Comparison of ENCODE assay signal across 23 mouse cellular contexts in genomic region chr4:128645896-128646295, GRCm38 (mm10). TPM values are rescaled to one million over a fixed set of nuclear protein-coding genes. Genes with fewer than 3 reads are reported as not detected.
A peak's percentile ranks its signal among the peaks of the same experiment; 100 is the strongest.
DNase-seq lines count a peak whose midpoint lies in the region; ATAC-seq and TF ChIP-seq lines count a peak whose summit lies in the region.
"Had no signal": no experiment of that assay in that cellular context is flagged by ENCODE, and none has a peak within 500 bp of the region (broad histone marks: within the 10 kb centered on the region; RNA-seq: fewer than 3 reads in every experiment).

No protein-coding gene starts in this region.

- H3K27me3 ChIP-seq in kidney, postnatal 0 days (ENCODE audit: insufficient read depth, low read length), result no peaks in the 10 kb centered on the region
- no peaks in the 10 kb centered on the region for H3K27me3 ChIP-seq in lung, postnatal 0 days (replicated peaks; ENCODE audit: insufficient read depth, low read length)
- H3K27me3 ChIP-seq: embryonic facial prominence, embryonic 15.5 days; heart, embryonic 15.5 days; hindbrain, embryonic 13.5 days had no signal

- no peak for TF ChIP-seq CTCF in kidney, postnatal 0 days (IDR thresholded peaks at IDR 0.05; ENCODE audit: low read depth)
- TF ChIP-seq CTCF in lung, postnatal 0 days (IDR thresholded peaks at IDR 0.05), result no peak

- H3K9ac ChIP-seq in kidney, postnatal 0 days (ENCODE audit: low read depth, low read length), result no peak overlapping the region
- H3K9ac ChIP-seq in lung, postnatal 0 days (replicated peaks; ENCODE audit: low read depth), result no peak overlapping the region
- H3K9ac ChIP-seq: embryonic facial prominence, embryonic 15.5 days; heart, embryonic 15.5 days; hindbrain, embryonic 13.5 days had no signal

- no peak overlapping the region for H3K27ac ChIP-seq in kidney, postnatal 0 days
- no peak overlapping the region for H3K27ac ChIP-seq in lung, postnatal 0 days (ENCODE audit: low read length)
- H3K27ac ChIP-seq: embryonic facial prominence, embryonic 15.5 days; heart, embryonic 15.5 days; hindbrain, embryonic 13.5 days; hindbrain, postnatal 0 days had no signal

- ATAC-seq in kidney, postnatal 0 days (replicated peaks; ENCODE audit: low FRiP score, low read depth), result no peak
- no peak for ATAC-seq in lung, postnatal 0 days
- ATAC-seq: CD4-positive, CD25-positive, alpha-beta regulatory T cell, adult 4 months; forebrain, embryonic 16.5 days; hindbrain, postnatal 0 days had no signal

- no peak for TF ChIP-seq EP300 in lung, postnatal 0 days (IDR thresholded peaks at IDR 0.05)

- peak; percentile 35 for DNase-seq in embryo, embryonic 10 days (ENCODE audit: low spot score)
- DNase-seq in embryo, embryonic 9.5 days (ENCODE audit: extremely low spot score), result no peak
- peak; percentile 51 for DNase-seq in kidney, postnatal 0 days (ENCODE audit: low spot score)
- DNase-seq in kidney, postnatal 14 days, result no peak
- DNase-seq in lung, postnatal 0 days (ENCODE audit: low spot score), result peak; percentile 18
- no peak for DNase-seq in lung, postnatal 4 days
- DNase-seq in right cerebral cortex, postnatal 14 days, result no peak
- DNase-seq: adrenal gland, postnatal 10 days; B cell, adult 2 months; cerebellum, adult 11-12 months; cerebellum, adult 9-10 months; cerebellum, postnatal 25 days; gastrocnemius, postnatal 10 days; heart, adult 18-20 months; heart, postnatal 14 days had no signal

- 49% methylated on average over 6 of the region's 6 CpGs for WGBS in kidney, postnatal 0 days
- 23% methylated on average over 6 of the region's 6 CpGs for WGBS in lung, postnatal 0 days

- H3K9me3 ChIP-seq in kidney, postnatal 0 days (replicated peaks; ENCODE audit: low read length), result no peaks in the 10 kb centered on the region
- H3K9me3 ChIP-seq in lung, postnatal 0 days (ENCODE audit: low read length), result no peaks in the 10 kb centered on the region
- H3K9me3 ChIP-seq: embryonic facial prominence, embryonic 15.5 days; G1E; heart, embryonic 15.5 days; hindbrain, embryonic 13.5 days had no signal

- no peak overlapping the region for H3K4me2 ChIP-seq in kidney, postnatal 0 days (ENCODE audit: low read length)
- no peak overlapping the region for H3K4me2 ChIP-seq in lung, postnatal 0 days (replicated peaks; ENCODE audit: low read depth, low read length)
- H3K4me2 ChIP-seq: embryonic facial prominence, embryonic 15.5 days; heart, embryonic 15.5 days; hindbrain, embryonic 13.5 days had no signal

- no peak overlapping the region for H3K4me3 ChIP-seq in kidney, postnatal 0 days (replicated peaks; ENCODE audit: low read depth, low read length)
- H3K4me3 ChIP-seq in lung, postnatal 0 days (ENCODE audit: low read depth, low read length), result no peak overlapping the region
- H3K4me3 ChIP-seq: embryonic facial prominence, embryonic 15.5 days; erythroblast, embryonic 14.5 days; heart, embryonic 15.5 days; hindbrain, embryonic 13.5 days had no signal

- peaks cover 32% of the 10 kb centered on the region for H3K4me1 ChIP-seq in kidney, postnatal 0 days (replicated peaks; ENCODE audit: insufficient read depth, low read length)
- no peaks in the 10 kb centered on the region for H3K4me1 ChIP-seq in lung, postnatal 0 days (ENCODE audit: insufficient read depth, low read depth, low read length)

- no peaks in the 10 kb centered on the region for H3K36me3 ChIP-seq in kidney, postnatal 0 days (ENCODE audit: insufficient read depth, low read length)
- no peaks in the 10 kb centered on the region for H3K36me3 ChIP-seq in lung, postnatal 0 days (ENCODE audit: insufficient read depth, low read length)
- H3K36me3 ChIP-seq: embryonic facial prominence, embryonic 15.5 days; G1E; heart, embryonic 15.5 days; hindbrain, embryonic 13.5 days had no signal

RNA-seq across cellular contexts. Expression of gene Phc2, which starts 8.6 kb away (rescaled TPM):
- 60.7 and 71.7 TPM in 2 replicates for polyA plus RNA-seq in kidney, postnatal 0 days (2015; fragmentation: Nextera tagmentation; extraction: Ambion mirVana)
- 53.6 and 56.3 TPM in 2 replicates for polyA plus RNA-seq in lung, postnatal 0 days (2015; fragmentation: Nextera tagmentation; extraction: Ambion mirVana)

RNA-seq across cellular contexts. Expression of gene Tlr12, which starts 27.5 kb away (rescaled TPM):
- 3.3 and 3.7 TPM in 2 replicates for polyA plus RNA-seq in kidney, postnatal 0 days (2015; fragmentation: Nextera tagmentation; extraction: Ambion mirVana)
- polyA plus RNA-seq in lung, postnatal 0 days (2015; fragmentation: Nextera tagmentation; extraction: Ambion mirVana), result 2.2 and 3.0 TPM in 2 replicates
- polyA plus RNA-seq: G1E had no signal

RNA-seq across cellular contexts. Expression of gene Zscan20, which starts 36.0 kb away (rescaled TPM):
- polyA plus RNA-seq in kidney, postnatal 0 days (2015; fragmentation: Nextera tagmentation; extraction: Ambion mirVana), result 2.2 and 2.3 TPM in 2 replicates
- 1.1 and 1.5 TPM in 2 replicates for polyA plus RNA-seq in lung, postnatal 0 days (2015; fragmentation: Nextera tagmentation; extraction: Ambion mirVana)

Comparison
In these comparisons a context has a peak if more than half of its experiments do, and no peak if none do; other contexts are left out.
1. DNase-seq: peak in embryo, embryonic 10 days (single experiment), kidney, postnatal 0 days (single experiment) and lung, postnatal 0 days (single experiment); none in embryo, embryonic 9.5 days (single experiment), kidney, postnatal 14 days (single experiment), lung, postnatal 4 days (0 of 2) and right cerebral cortex, postnatal 14 days (single experiment).